Mouse (Mus musculus): ENCODE results near the gene Olfr1143.

Gene Olfr1143

DNA sequence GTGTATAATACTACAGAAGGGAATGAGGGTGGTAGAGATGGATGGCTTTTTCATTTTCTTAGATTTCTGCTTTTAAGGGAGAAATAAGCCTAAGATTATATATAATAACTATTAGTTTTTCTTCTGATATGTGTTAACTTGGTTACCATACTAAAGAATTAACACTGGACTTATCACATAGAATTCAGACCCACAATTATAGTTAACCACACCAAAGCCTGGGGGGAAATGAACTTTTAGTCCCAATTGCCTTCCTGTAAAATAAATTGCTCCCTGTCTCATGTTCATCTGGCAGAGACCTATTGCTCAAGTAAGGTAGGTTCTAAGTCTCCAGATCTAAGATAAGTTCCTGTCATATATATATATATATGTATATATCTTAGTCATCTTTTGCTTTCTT is at the start of gene Olfr1143:
Gene Olfr1143 (plus strand): TSS at position 301 of the 400 bp plus-strand sequence.
- DNase-seq = no peak

DNA sequence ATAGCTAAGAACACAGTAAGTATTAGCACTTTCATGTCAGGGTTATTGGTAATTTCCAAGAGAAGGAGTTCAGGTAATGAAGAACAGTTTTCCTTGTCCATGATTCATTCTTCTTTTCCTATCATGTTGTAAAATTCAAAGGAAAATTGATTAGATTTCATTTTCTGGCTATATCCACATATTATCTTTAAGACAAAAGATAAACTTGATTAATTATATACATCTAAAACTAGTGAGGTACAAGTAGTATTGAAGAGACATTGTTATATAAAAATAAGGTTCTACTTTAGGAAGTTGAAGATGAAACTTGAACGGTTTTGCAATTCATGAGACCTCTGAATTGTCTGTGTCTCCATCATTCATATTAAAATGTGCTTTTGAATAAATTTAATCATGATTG is 46.5 kb upstream of the Olfr1143 start, which contains the start of gene Olfr1141:
Gene Olfr1141 (minus strand): TSS at position 101 of the 400 bp plus-strand sequence.
- no peak for DNase-seq

DNA sequence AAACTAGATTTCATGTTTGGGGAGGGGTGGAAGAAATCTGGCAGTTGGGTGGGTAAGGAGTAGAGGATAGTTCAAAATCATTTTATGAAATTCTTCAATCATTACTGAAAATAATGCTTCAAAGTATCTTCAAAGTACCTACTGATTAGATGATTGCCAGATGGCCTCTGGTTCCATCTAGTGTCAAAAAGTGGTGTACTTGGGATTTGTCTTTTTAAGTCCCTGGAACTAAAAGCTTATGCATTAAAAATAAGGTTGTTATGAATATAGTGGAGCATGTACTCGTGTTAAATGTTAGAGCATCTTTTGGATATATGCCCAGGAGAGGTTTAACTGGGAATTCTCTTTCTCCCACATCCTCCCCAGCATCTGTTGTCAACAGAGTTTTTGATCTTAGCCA is 24.2 kb upstream of the Olfr1143 start:
- no peak for DNase-seq

DNA sequence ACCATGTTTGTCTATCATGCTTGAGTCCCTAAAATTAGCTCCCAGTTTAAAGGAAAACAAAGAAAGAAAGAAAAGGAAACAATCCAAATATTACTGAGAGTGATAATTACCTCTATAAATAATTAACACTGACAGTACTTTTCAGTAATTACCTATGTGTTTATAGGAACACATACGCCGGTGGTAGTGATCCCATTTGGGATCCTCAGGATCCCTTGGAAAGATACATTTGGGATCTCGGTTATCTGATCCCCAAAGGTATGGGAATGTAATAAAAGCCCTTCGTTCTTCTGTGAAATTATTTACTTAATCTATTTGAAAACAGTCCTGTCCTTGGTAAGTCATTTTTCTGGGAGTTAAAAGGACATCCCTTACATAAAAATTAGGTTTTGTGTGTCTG is 21.2 kb upstream of the Olfr1143 start, which contains the start of gene Olfr152:
Gene Olfr152 (plus strand): TSS at position 301 of the 400 bp plus-strand sequence.
- DNase-seq = no peak

DNA sequence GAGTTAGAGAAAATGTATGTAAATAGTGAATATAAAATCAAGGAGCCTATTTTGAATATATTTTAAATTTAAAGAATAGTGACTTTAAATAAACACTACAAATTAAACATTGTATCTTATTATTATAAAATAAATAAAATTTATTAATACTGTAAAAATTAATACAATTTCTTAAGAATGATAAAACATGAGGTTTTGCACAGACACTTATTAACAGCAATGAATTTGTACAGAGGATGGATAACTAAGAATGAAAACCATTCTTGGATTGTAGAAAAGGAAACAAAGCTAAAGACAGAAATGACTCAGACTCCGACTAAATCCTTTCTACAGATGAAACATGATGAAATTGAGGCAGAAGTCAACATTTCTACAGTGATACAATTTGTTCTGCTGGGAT is 9.1 kb downstream of the Olfr1143 start, which contains the start of gene Olfr1145:
Gene Olfr1145 (plus strand): TSS at position 301 of the 400 bp plus-strand sequence.
- no peak for DNase-seq

DNA sequence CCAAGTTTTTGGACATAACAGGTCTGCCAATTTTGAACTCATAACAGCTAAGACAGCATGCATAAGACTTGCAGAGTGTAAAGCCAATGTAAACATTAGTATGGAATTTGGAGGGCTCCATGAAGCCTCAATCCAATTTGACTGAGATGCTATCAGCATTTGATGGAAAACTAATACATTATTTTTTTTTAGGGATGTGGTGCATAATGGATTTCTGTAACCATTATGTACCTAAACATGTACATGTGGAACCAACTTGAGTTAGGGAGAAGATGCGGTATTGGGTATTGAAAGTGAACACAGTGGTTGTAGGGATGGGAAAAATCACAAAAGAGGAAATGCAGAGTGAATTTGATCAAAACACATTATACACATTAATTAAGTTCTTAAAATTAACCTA is 29.8 kb downstream of the Olfr1143 start, which contains the start of gene Olfr1148:
Gene Olfr1148 (plus strand): TSS at position 301 of the 400 bp plus-strand sequence.
- no peak for DNase-seq

DNA sequence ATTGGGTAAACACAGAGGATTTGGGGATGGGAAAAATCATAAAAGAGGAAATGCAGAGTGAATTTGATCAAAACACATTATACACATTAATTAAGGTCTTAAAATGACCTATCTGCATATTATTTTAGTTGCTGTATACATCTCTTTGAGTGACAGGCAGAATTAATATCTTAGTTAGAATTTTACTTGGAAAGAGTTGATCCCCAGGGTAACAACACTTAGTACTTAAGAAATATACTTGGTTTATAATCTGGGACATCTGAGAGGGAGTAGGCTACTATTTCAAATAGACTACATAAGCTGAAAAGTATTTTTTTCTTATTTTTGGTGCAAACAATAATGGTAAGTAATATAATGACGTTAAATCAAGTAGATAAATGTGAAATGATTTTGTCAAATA is 43.3 kb downstream of the Olfr1143 start, which contains the start of gene Olfr1150-ps1:
Gene Olfr1150-ps1 (plus strand): TSS at position 301 of the 400 bp plus-strand sequence.
- DNase-seq = no peak

All from thymus, adult 18-20 months (tissue).